Mouse (Mus musculus) E14TG2a.4 (cell line): ENCODE data around the gene Gatd1.

Experiments used
- CTCF ChIP-seq: conservative IDR thresholded peaks from 2 replicates; pipeline ENCODE4 v1.5.1; 2014; ENCODE audit warnings: low read length
- POU5F1 ChIP-seq: IDR thresholded peaks from 2 replicates; pipeline ENCODE4 v1.6.1; 2014; ENCODE audit warnings: low read length, borderline replicate concordance

DNA sequence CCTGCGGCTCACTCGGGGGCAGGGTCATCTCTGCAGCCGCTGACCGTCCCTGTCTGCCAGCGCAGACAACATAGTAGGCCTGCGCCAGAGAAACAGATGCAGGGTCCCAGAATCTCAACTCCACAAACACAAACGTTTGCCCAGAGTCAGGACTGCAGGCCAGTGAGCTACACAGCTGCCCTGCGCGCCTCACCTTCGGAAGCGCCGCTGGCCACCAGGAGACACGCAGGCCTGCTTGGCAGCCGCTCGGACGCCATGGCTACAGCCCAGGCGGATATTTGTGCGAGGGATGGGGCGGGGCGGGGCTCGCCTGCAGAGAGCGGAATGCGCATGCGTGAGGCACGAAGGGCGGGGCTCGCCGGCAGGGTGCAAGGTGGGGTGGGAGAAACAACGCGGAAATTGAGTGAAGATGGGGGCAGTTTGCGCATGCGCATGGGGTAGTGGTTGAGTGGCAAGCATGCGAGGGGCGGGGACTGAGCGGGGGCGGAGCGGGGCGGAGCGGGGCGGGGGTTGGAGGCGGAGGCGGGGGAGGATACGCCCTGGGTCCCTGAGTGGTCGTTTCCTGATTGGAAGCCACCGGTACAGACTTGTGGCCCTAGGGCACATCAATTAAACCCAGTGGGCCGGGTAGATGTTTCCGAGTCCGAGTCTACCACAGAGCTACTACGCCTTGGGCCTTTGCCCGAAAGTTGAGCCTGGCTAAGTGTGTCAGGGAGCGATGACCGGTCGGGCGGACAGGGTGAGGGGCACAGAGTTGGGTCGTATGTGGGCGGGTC, at the start of gene Gatd1:
- TF ChIP-seq CTCF (no peak), POU5F1 (no peak)
